Mouse (Mus musculus) hematopoietic stem cell, adult 5-6 weeks (primary cell): ENCODE measurements at regions not wholly inside any gene's neighbourhood (a gene's known extent, or its start where the extent isn't known, plus 50 kb on each side); places are given as distances from the start of the nearest gene placed in this dataset.

ENCODE experiments used
- ATAC-seq, 2 experiments: fragments of 125-278 bp in 1 of 2; replicated peaks in 1 of 2; 2 replicates each; pipeline ENCODE4 v1.8.0; 2016 to 2017; ENCODE audit warnings: inconsistent platforms in 2 of 2, mild to moderate bottlenecking in 2 of 2, moderate number of reproducible peaks in 2 of 2, low read depth in 1 of 2, moderate TSS enrichment in 1 of 2; ENCODE audit not compliant: low FRiP score in 2 of 2, poor library complexity in 2 of 2, severe bottlenecking in 2 of 2, insufficient read depth in 1 of 2, low TSS enrichment in 1 of 2

- ATAC-seq, result no peak
Measured at GRCm38 (mm10) chr2:147454362-147455257, 92.9 kb downstream of the Pax1 start.
